Mouse (Mus musculus) neural tube, embryonic 14.5 days (tissue): Measurements from ENCODE around the gene Grcc10. TPM values are rescaled to one million over a fixed set of nuclear protein-coding genes. Genes with fewer than 3 reads are reported as not detected.

ENCODE experiments used
- ATAC-seq: fragments of 200-750 bp; cut with Nextera tagmentation; 2 replicates; pipeline ENCODE4 v1.8.0; 2017; ENCODE audit warnings: low read depth, mild to moderate bottlenecking, moderate TSS enrichment, moderate library complexity
- H3K27ac ChIP-seq: fragments of 300-500 bp; sonication (generic); 2 replicates; pipeline ENCODE4 v1.5.1; 2014; ENCODE audit warnings: low read depth, mild to moderate bottlenecking, control low read depth, low read length, moderate library complexity, mixed read lengths
- H3K27me3 ChIP-seq: fragments of 300-500 bp; sonication (generic); 2 replicates; pipeline ENCODE4 v1.6.1; 2014; ENCODE audit warnings: low read length; ENCODE audit not compliant: control insufficient read depth, insufficient read depth
- H3K36me3 ChIP-seq: fragments of 300-500 bp; sonication (generic); 2 replicates; pipeline ENCODE4 v1.6.1; 2014; ENCODE audit warnings: low read length, mixed read lengths; ENCODE audit not compliant: control insufficient read depth, insufficient read depth
- H3K4me1 ChIP-seq: fragments of 300-500 bp; sonication (generic); 2 replicates; pipeline ENCODE4 v1.6.1; 2014; ENCODE audit warnings: low read length; ENCODE audit not compliant: control insufficient read depth, insufficient read depth
- H3K4me2 ChIP-seq: fragments of 300-500 bp; sonication (generic); 2 replicates; pipeline ENCODE4 v1.6.1; 2014; ENCODE audit warnings: mild to moderate bottlenecking, low read depth, low read length, control low read depth
- H3K4me3 ChIP-seq: fragments of 300-500 bp; sonication (generic); 2 replicates; pipeline ENCODE4 v1.5.1; 2014; ENCODE audit warnings: low read depth, low read length, control low read depth, mixed read lengths
- H3K9ac ChIP-seq: fragments of 300-500 bp; sonication (generic); replicated peaks from 2 replicates; pipeline ENCODE4 v1.6.1; 2014; ENCODE audit warnings: low read depth, mild to moderate bottlenecking, control low read depth, low read length, mixed read lengths
- H3K9me3 ChIP-seq: fragments of 300-500 bp; sonication (generic); 2 replicates; pipeline ENCODE4 v1.6.1; 2016; ENCODE audit warnings: low read length; ENCODE audit not compliant: control insufficient read depth
- WGBS: fragments of 180-500 bp; shearing (Covaris S2); extraction: QIAGEN DNeasy Blood & Tissue Kit; methylation state at CpG from one replicate; pipeline ENCODE4 v1.1.7; 2014; 5-methylcytosine and 5-hydroxymethylcytosine counted together
- polyA plus RNA-seq: library from polyadenylated mRNA; unstranded; fragments of >200 nt; fragmentation: Nextera tagmentation; extraction: Ambion mirVana; gene quantifications from 2 replicates; pipeline ENCODE4 v1.2.1, GENCODE M21; 2014

The Grcc10 gene
- polyA plus RNA-seq, 1 experiment from 2014 or later, result 689 TPM

- no peak overlapping the region for H3K4me2 ChIP-seq
- H3K9ac ChIP-seq, result no peak overlapping the region
- no peaks in the 10 kb centered on the region for H3K9me3 ChIP-seq
- no peak for ATAC-seq
- WGBS, result 1% methylated on average over 5 of the region's 5 CpGs
- no peak overlapping the region for H3K4me3 ChIP-seq
- H3K36me3 ChIP-seq, result no peaks in the 10 kb centered on the region
- no peaks in the 10 kb centered on the region for H3K27me3 ChIP-seq
- H3K27ac ChIP-seq, result no peak overlapping the region
- peaks cover 33% of the 10 kb centered on the region; the same call in 1 of the 2 replicates for H3K4me1 ChIP-seq
Observed at GRCm38 (mm10) chr6:124759259-124759658, 18.1 kb upstream of the Grcc10 start.

DNA sequence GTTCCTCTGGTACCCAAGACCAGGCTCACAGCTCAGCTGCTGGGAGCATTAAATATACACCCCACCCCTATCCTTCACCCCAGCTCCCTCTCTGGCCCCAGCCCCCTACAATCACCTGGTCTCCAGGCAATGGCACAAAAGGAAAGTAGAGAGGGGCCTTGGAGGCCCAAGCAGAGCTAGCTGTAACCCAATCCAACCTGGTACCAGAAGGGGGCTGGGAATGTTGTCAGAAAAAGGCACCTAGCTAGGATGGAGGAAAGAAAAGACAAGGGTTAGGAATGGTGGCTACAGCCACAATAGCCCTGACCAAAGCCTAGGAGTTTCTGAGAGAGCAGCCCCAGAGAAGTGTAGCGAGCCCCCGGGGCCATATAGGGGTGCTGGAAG is 17.7 kb upstream of the Grcc10 start:
- Histone ChIP-seq H3K9me3 (no peaks in the 10 kb centered on the region), H3K4me1 (peaks cover 37% of the 10 kb centered on the region; the same call in 1 of the 2 replicates), H3K4me3 (no peak overlapping the region), H3K27me3 (no peaks in the 10 kb centered on the region), H3K27ac (peak overlapping the region; percentile 53), H3K9ac (no peak overlapping the region), H3K36me3 (no peaks in the 10 kb centered on the region), H3K4me2 (peak overlapping the region; percentile 63; the same call in 1 of the 2 replicates)
- 58% methylated on average over 2 of the region's 2 CpGs for WGBS
- no peak for ATAC-seq

DNA sequence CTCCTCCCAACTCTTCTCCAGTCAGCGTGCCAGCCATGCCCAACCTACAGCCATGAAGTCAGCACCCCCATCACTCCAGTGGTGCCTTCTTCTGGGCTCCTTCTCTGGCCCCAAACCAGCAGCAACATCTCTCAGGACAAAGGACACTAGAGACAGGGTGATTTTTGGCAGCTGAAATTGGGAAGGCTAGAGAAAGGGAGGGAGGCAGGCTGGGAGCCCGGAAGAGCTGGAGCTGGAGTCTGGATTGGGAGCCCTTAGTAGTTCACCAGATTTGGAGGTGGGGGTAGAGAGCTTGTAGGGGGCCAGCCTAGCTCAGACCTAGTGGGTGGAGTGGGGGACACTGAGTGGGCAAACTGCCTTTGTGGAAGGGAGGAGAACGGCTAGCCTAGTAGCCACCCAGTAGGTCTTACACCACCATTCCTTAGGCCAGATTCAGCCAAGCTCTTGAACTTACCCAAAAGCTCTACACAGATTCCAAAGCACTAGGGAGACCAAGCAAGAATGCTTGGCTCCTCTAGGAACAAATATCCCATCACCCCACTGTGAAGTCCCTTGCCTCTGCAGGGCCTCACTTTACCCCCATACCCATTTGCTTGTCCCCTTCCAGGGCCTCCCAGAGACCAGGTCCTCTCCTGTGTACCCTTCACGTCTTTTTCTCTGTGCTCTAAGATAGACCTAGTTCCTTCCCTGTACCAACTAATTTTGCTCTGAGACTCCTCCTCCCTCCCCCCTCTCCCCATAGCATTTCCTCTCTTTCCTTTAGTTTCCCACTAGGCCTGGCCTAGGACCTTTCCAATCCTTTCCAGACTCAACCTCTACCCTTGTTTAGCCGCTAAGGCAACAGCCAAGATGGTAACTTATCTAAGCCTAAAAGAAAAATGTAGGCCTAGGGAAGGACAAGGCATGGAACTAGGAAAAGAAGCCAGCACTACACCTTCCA is 17.0 kb upstream of the Grcc10 start:
- peak; percentile 18 for ATAC-seq
- Histone ChIP-seq H3K9me3 (no peaks in the 10 kb centered on the region), H3K36me3 (no peaks in the 10 kb centered on the region), H3K27me3 (no peaks in the 10 kb centered on the region), H3K9ac (no peak overlapping the region), H3K4me3 (peak overlapping the region; percentile 74; the same call in 1 of the 2 replicates), H3K4me2 (peak overlapping the region; percentile 63), H3K4me1 (peaks cover 44% of the 10 kb centered on the region; the same call in 1 of the 2 replicates), H3K27ac (peak overlapping the region; percentile 96)
- 28% methylated on average over 5 of the region's 5 CpGs for WGBS

DNA sequence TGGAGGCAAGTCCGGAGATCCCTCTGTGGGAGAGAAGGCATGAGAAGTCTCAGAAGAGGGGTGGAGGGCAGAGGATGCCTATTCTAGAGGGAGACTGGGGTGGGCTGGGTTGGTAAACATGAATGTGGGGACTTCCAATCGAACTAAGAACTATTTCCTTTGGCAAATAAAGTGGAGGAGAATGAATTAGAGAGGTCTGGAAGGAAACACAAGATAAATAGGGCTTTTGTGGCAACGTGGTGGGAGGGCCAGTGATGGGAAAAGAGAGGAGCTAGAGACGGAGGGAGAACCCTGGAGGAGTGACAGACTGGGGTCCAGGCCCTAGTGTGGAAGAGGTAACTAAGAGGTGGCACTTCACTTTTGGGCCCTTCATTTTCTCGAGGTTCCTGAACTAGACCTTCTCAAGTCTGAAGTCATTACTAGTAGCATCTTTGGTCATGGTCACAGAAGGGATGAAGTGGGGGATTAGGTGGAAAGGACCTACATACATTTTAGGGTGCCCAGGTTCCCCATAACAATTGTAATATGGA is 16.2 kb upstream of the Grcc10 start:
- H3K36me3 ChIP-seq, result no peaks in the 10 kb centered on the region
- ATAC-seq, result no peak
- H3K9ac ChIP-seq, result peak overlapping the region; percentile 97
- peak overlapping the region; percentile 63 for H3K4me2 ChIP-seq
- no peaks in the 10 kb centered on the region for H3K9me3 ChIP-seq
- 4% methylated on average over 5 of the region's 5 CpGs for WGBS
- H3K27ac ChIP-seq, result peak overlapping the region; percentile 96
- H3K4me1 ChIP-seq, result peaks cover 44% of the 10 kb centered on the region; the same call in 1 of the 2 replicates
- no peaks in the 10 kb centered on the region for H3K27me3 ChIP-seq
- H3K4me3 ChIP-seq, result peak overlapping the region; percentile 74

DNA sequence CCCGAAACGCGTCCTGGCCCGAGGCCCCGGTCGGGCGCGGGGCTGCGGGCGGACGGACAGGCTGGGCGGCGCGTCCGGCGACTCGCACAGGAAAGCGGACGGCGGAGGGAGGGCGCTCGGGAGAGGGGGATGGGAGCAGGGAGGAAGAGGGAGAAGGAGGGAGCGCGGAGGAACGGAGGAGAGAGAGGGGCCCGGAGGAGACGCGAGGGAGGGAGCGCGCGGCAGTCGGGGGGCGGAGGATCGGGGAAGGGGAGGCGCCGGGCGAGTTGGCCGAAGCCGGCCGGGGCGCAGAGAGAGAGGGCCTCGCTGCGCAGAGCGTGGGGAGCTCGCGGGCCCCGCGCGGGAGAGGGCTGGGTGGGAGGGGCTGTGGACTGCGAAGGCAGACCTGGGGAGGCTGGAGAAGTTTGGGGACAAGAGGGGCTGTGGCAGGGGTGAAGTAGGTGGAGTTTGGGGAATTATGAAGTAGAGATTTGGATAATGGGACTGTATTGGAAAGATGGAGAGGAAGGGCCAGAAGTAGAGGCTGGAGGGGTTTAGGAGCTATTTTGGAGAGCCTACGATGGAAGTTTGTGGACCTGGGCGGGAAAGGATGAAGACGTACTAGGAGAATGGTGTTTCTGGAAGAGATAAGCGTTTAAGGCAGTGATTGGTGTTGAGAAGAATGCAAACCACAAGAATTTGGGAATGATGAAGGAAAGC is 15.6 kb upstream of the Grcc10 start:
- H3K27ac ChIP-seq, result peak overlapping the region; percentile 96
- WGBS, result under 1% methylated on average over 53 of the region's 54 CpGs
- peaks cover 44% of the 10 kb centered on the region; the same call in 1 of the 2 replicates for H3K4me1 ChIP-seq
- H3K4me2 ChIP-seq, result peak overlapping the region; percentile 63
- peak overlapping the region; percentile 97 for H3K9ac ChIP-seq
- no peaks in the 10 kb centered on the region for H3K27me3 ChIP-seq
- no peaks in the 10 kb centered on the region for H3K9me3 ChIP-seq
- peak overlapping the region; percentile 74 for H3K4me3 ChIP-seq
- ATAC-seq, result peak; percentile 81
- H3K36me3 ChIP-seq, result no peaks in the 10 kb centered on the region

GRCm38 (mm10) chr6:124755831-124756595 is 14.8 kb upstream of the Grcc10 start, which contains the start of the genes Gm45234 and Atn1:
Gene Gm45234 (minus strand): TSS chr6:124756021.
Gene Atn1 (minus strand): TSS chr6:124756524.
- Histone ChIP-seq H3K36me3 (no peaks in the 10 kb centered on the region), H3K4me1 (peaks cover 44% of the 10 kb centered on the region; the same call in 1 of the 2 replicates), H3K4me2 (peak within 1 kb of the TSS; percentile 63), H3K9ac (peak within 1 kb of the TSS; percentile 97), H3K4me3 (peak within 1 kb of the TSS; percentile 74), H3K27ac (peak within 1 kb of the TSS; percentile 96), H3K27me3 (no peaks in the 10 kb centered on the region), H3K9me3 (no peaks in the 10 kb centered on the region)
- ATAC-seq, result peak; percentile 57
- WGBS, result 1% methylated on average over 59 of the region's 100 CpGs

DNA sequence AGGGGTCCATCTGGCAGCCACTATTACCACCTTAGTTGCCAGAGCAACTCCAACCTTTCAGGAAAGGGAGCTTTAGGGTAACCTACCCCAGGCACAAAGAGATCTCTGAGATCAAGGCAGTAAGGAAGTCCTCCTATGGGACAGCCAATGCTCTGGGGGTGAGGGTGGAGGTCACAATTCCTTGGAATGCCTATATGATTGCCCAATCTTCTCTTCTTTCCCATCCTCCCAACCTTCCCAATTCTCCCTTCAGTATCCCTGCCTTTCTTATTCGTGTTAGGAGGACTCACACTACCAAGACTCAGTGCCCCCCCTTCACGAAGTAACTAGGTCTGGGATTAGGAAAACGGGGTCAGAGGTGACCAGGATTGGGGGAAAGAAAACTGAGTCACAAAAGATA is 14.1 kb upstream of the Grcc10 start:
- H3K4me1 ChIP-seq, result peaks cover 44% of the 10 kb centered on the region; the same call in 1 of the 2 replicates
- no peak for ATAC-seq
- peak overlapping the region; percentile 97 for H3K9ac ChIP-seq
- no peaks in the 10 kb centered on the region for H3K9me3 ChIP-seq
- H3K27me3 ChIP-seq, result no peaks in the 10 kb centered on the region
- H3K4me2 ChIP-seq, result peak overlapping the region; percentile 63
- H3K4me3 ChIP-seq, result peak overlapping the region; percentile 74
- WGBS, result 3% methylated on average over 3 of the region's 3 CpGs
- H3K36me3 ChIP-seq, result no peaks in the 10 kb centered on the region
- peak overlapping the region; percentile 96 for H3K27ac ChIP-seq

GRCm38 (mm10) chr6:124753861-124754260 is 12.7 kb upstream of the Grcc10 start:
- H3K4me1 ChIP-seq, result peaks cover 42% of the 10 kb centered on the region; the same call in 1 of the 2 replicates
- no peak overlapping the region for H3K27ac ChIP-seq
- ATAC-seq, result no peak
- H3K4me2 ChIP-seq, result peak overlapping the region; percentile 63
- H3K4me3 ChIP-seq, result no peak overlapping the region
- H3K36me3 ChIP-seq, result peaks cover 5% of the 10 kb centered on the region; the same call in 1 of the 2 replicates
- WGBS, result 96% methylated on average over 2 of the region's 2 CpGs
- H3K27me3 ChIP-seq, result no peaks in the 10 kb centered on the region
- no peaks in the 10 kb centered on the region for H3K9me3 ChIP-seq
- no peak overlapping the region for H3K9ac ChIP-seq
